Mouse (Mus musculus) liver, postnatal 0 days (tissue): ENCODE data around the gene Hpcal1. TPM values are rescaled to one million over a fixed set of nuclear protein-coding genes. Genes with fewer than 3 reads are reported as not detected.

Experiments
- ATAC-seq: fragments of 200-750 bp; cut with Nextera tagmentation; 2 replicates; pipeline ENCODE4 v1.8.0; 2017; ENCODE audit warnings: mild to moderate bottlenecking, moderate library complexity
- DNase-seq: peaks from one replicate; pipeline ENCODE4 v3.0.0-alpha.2; 2016
- H3K27ac ChIP-seq: fragments of 300-500 bp; sonication (generic); 2 replicates; pipeline ENCODE4 v1.5.1; 2014; ENCODE audit warnings: antibody characterized with exemption, moderate library complexity, mild to moderate bottlenecking, low read depth
- H3K27me3 ChIP-seq: fragments of 300-500 bp; sonication (generic); 2 replicates; pipeline ENCODE4 v1.6.1; 2014; ENCODE audit warnings: low read length, control low read depth, mixed read lengths; ENCODE audit not compliant: insufficient read depth
- H3K36me3 ChIP-seq: fragments of 300-500 bp; sonication (generic); replicated peaks from 2 replicates; pipeline ENCODE4 v1.6.1; 2014; ENCODE audit warnings: mild to moderate bottlenecking, control low read depth, low read length, moderate library complexity, mixed read lengths; ENCODE audit not compliant: insufficient read depth
- H3K4me1 ChIP-seq: fragments of 300-500 bp; sonication (generic); 2 replicates; pipeline ENCODE4 v1.6.1; 2014; ENCODE audit warnings: antibody characterized with exemption, mild to moderate bottlenecking, control low read depth; ENCODE audit not compliant: insufficient read depth
- H3K4me2 ChIP-seq: fragments of 300-500 bp; sonication (generic); 2 replicates; pipeline ENCODE4 v1.6.1; 2014; ENCODE audit warnings: low read depth, mild to moderate bottlenecking, low read length, moderate library complexity, mixed read lengths
- H3K4me3 ChIP-seq: fragments of 300-500 bp; sonication (generic); 2 replicates; pipeline ENCODE4 v1.5.1; 2014; ENCODE audit warnings: low read depth, low read length
- H3K9ac ChIP-seq: fragments of 300-500 bp; sonication (generic); replicated peaks from 2 replicates; pipeline ENCODE4 v1.6.1; 2014; ENCODE audit warnings: mild to moderate bottlenecking, moderate library complexity
- H3K9me3 ChIP-seq: fragments of 300-500 bp; sonication (generic); 2 replicates; pipeline ENCODE4 v1.6.1; 2016; ENCODE audit warnings: mild to moderate bottlenecking, control low read depth, low read length, mixed read lengths
- CTCF ChIP-seq: sonication (generic); IDR thresholded peaks from 2 replicates; pipeline ENCODE4 v1.5.1; 2016; ENCODE audit warnings: antibody characterized with exemption, low read depth
- EP300 ChIP-seq: IDR thresholded peaks from 2 replicates; pipeline ENCODE4 v1.6.1; 2016; ENCODE audit warnings: antibody characterized with exemption, low read depth, mild to moderate bottlenecking
- WGBS: fragments of 180-500 bp; shearing (Covaris S2); extraction: QIAGEN DNeasy Blood & Tissue Kit; methylation state at CpG from one replicate; pipeline ENCODE4 v1.1.7; 2014; ENCODE audit not compliant: insufficient replicate concordance; 5-methylcytosine and 5-hydroxymethylcytosine counted together
- polyA plus RNA-seq: library from polyadenylated mRNA; unstranded; fragments of >200 nt; fragmentation: Nextera tagmentation; extraction: Ambion mirVana; gene quantifications from 2 replicates; pipeline ENCODE4 v1.2.1, GENCODE M21; 2015

Hpcal1 gene
- 18.6 and 20.8 TPM in 2 replicates for polyA plus RNA-seq

DNA sequence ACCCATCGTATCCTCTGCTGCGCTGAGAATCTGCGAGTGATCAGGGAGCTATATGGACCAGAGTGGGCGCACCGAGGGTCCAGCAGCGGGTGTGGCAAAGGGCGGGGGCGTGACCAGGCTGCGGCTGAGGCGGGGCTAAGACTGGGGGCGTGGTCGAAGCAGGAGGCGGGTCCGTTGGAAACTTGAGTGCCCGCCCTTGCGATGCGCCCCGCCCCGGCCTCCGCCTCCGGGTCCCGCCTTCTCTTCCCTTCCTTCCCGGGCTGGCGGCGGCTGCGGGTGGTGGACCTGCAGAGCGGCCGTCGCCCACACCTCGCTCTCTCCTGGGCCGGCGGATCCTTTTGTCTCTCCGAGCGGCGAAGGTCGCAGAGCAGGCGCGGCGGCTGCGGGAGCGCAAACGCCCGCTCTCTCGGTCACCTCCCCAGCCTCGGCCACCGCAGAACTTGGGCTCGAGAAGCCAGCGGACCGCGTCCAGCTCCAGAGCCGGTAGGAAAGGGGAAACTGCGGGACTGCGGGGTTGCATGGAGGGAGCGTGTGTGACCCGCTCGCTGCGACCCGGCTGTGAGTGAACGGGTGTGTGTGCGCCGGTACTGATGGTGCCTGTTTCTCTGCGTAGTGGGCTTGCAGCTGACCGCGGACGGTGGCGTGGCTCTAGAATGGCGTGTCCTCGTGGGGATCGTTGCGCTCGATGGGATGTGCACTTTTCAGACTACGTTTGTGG, at the start of gene Hpcal1:
Gene Hpcal1, plus strand, starts transcription at position 293 of the 718 bp plus-strand sequence.
- Histone ChIP-seq H3K9ac (peak within 1 kb of the TSS; percentile 77), H3K9me3 (no peaks in the 10 kb centered on the region), H3K4me3 (peak within 1 kb of the TSS; percentile 81), H3K27ac (peak within 1 kb of the TSS; percentile 73), H3K4me1 (peaks cover 32% of the 10 kb centered on the region), H3K27me3 (no peaks in the 10 kb centered on the region), H3K4me2 (peak within 1 kb of the TSS; percentile 79), H3K36me3 (no peaks in the 10 kb centered on the region)
- WGBS = under 1% methylated on average over 60 of the region's 72 CpGs
- DNase-seq (peak; percentile 96), ATAC-seq (peak; percentile 93)
- no peak for TF ChIP-seq CTCF
- TF ChIP-seq EP300 = no peak

DNA sequence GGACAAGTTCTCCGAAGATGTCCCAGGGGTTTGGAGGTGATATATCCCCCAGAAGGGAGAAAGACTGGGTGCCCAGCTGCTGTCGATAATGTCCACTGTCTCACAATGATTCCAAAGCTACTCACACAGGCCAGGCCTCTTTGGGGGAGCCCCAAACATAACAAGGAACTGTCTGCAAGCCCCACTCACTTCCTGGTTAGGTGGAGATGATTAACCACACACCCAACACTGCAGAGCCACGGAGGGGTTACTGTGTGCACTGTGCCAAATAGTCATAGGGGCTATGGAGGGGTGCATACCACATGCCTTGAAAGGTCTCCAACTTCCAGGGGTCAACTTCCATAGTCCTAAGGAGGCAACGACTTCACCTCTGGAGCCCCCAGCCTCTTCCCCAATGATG, 49.4 kb upstream of the Hpcal1 start:
- H3K27ac ChIP-seq = no peak overlapping the region
- no peaks in the 10 kb centered on the region for H3K27me3 ChIP-seq
- 31% methylated on average over 4 of the region's 4 CpGs for WGBS
- no peak overlapping the region for H3K9ac ChIP-seq
- no peaks in the 10 kb centered on the region for H3K36me3 ChIP-seq
- TF ChIP-seq EP300 (no peak), CTCF (no peak)
- H3K4me3 ChIP-seq = no peak overlapping the region
- DNase-seq = no peak
- ATAC-seq = no peak
- no peak overlapping the region for H3K4me2 ChIP-seq
- no peaks in the 10 kb centered on the region for H3K9me3 ChIP-seq
- no peaks in the 10 kb centered on the region for H3K4me1 ChIP-seq

DNA sequence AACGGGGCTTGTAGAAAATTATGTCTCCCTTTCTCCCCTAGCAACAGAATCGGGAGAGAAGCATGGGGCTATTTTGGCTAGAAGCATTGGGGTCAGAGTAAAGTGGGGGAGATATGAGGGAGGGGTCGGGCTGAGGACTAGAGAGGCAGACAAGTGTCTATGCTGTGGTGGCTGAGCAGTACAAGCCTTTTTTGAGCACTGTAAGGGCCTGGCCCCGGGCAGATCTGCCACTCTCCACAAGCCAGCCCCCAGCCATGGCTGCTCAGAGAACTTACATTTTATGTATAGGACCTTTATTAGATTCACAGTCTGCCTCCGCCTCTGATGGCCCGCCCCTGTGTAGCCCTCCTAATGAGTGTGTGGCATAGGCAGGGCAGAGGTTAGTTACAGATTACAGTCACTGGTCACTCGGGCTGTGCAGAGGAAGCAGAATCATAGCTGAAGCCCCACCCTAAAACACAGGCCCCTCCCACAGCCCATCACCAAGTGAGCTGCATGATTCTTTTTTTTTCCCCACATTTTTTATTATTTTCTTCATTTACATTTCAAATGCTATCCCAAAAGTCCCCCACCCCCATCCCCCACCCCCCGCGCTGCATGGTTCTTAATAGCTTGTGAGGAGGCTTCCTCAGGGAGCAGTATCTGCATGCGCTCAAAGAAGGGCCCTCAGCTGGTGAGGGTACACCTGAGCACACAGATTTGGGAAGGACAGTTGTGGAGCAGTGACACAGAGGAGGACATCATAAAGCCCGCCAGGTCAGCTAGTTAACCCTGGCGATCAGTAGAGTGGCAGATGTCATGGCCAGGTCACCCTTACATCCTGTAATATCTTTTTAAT, 46.1 kb upstream of the Hpcal1 start:
- TF ChIP-seq CTCF = no peak
- Histone ChIP-seq H3K9me3 (no peaks in the 10 kb centered on the region), H3K27me3 (no peaks in the 10 kb centered on the region), H3K4me2 (no peak overlapping the region), H3K27ac (no peak overlapping the region), H3K9ac (no peak overlapping the region), H3K36me3 (no peaks in the 10 kb centered on the region), H3K4me3 (no peak overlapping the region), H3K4me1 (no peaks in the 10 kb centered on the region)
- no peak for ATAC-seq
- DNase-seq = no peak
- 74% methylated on average over 12 of the region's 12 CpGs for WGBS

GRCm38 (mm10) chr12:17646457-17646856, 44.2 kb upstream of the Hpcal1 start:
- Histone ChIP-seq H3K9ac (no peak overlapping the region), H3K27me3 (no peaks in the 10 kb centered on the region), H3K27ac (no peak overlapping the region), H3K9me3 (no peaks in the 10 kb centered on the region), H3K4me2 (no peak overlapping the region), H3K4me3 (no peak overlapping the region), H3K4me1 (no peaks in the 10 kb centered on the region), H3K36me3 (no peaks in the 10 kb centered on the region)
- ATAC-seq (no peak), DNase-seq (no peak)
- 59% methylated on average over 6 of the region's 6 CpGs for WGBS
- TF ChIP-seq EP300 (no peak), CTCF (no peak)

DNA sequence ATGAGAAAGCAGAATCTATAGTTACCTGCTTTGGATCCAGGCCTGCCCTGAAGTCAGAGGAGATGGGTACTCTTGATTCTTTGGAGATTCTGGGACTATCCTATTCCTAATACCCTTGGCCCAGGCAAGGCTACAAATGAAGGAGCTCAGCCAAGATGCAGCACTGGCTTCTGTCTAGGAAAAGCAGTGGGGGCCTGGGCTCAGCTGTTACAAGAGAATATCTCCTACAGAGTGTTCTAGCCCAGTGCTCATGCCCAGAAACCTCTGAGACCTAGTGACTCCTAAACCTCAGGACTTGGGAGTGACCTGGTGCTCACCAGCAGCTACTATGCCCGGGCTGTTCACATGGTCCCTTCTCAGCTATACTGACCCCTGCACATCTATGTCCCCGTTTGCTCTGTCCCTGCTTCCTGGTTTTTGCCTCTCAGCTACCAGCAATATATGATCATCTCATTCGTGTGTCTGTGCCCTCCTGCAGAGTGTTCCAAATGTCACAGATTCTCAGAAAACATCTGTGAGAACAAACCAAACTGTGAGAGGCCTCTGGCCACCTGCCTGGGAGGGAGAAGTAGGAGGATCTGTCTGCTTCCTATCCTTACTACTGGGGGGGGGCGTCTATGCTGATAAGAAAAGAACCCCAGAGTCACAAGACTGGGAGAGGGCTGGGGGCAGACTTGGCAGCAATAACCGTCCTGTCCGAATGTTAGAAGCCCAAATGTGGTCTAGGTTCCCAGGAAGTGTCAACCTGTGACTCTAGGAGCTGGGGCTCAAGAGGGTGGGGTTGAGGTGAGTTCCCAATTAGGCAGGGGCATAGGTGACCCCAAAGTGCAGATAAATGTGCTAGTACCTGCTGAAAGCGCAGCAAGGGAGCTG, 39.2 kb upstream of the Hpcal1 start:
- ATAC-seq = no peak
- no peak overlapping the region for H3K9ac ChIP-seq
- H3K36me3 ChIP-seq = no peaks in the 10 kb centered on the region
- no peaks in the 10 kb centered on the region for H3K27me3 ChIP-seq
- 65% methylated on average over 7 of the region's 7 CpGs for WGBS
- no peak for TF ChIP-seq EP300
- no peak for TF ChIP-seq CTCF
- peaks cover 2% of the 10 kb centered on the region; the same call in 1 of the 2 replicates for H3K9me3 ChIP-seq
- H3K4me3 ChIP-seq = no peak overlapping the region
- no peak for DNase-seq
- no peak overlapping the region for H3K27ac ChIP-seq
- H3K4me1 ChIP-seq = no peaks in the 10 kb centered on the region
- H3K4me2 ChIP-seq = no peak overlapping the region
